Mouse (Mus musculus) testis, adult 2 months (tissue): ENCODE results near the gene Smarcb1.
A peak's percentile ranks its signal among the peaks of the same experiment; 100 is the strongest.

Experiments used
- CTCF ChIP-seq: fragments of 200-500 bp; IDR thresholded peaks from 2 replicates; pipeline ENCODE4 v1.5.1; 2012; ENCODE audit warnings: low read depth, mild to moderate bottlenecking, inconsistent platforms, low read length, moderate library complexity; ENCODE audit not compliant: control insufficient read depth, insufficient read depth, insufficient replicate concordance
- POLR2A ChIP-seq: fragments of 200-500 bp; IDR thresholded peaks from 2 replicates; pipeline ENCODE4 v1.6.1; 2012; ENCODE audit warnings: low read depth, mild to moderate bottlenecking, inconsistent platforms, low read length, moderate library complexity; ENCODE audit not compliant: control insufficient read depth

DNA sequence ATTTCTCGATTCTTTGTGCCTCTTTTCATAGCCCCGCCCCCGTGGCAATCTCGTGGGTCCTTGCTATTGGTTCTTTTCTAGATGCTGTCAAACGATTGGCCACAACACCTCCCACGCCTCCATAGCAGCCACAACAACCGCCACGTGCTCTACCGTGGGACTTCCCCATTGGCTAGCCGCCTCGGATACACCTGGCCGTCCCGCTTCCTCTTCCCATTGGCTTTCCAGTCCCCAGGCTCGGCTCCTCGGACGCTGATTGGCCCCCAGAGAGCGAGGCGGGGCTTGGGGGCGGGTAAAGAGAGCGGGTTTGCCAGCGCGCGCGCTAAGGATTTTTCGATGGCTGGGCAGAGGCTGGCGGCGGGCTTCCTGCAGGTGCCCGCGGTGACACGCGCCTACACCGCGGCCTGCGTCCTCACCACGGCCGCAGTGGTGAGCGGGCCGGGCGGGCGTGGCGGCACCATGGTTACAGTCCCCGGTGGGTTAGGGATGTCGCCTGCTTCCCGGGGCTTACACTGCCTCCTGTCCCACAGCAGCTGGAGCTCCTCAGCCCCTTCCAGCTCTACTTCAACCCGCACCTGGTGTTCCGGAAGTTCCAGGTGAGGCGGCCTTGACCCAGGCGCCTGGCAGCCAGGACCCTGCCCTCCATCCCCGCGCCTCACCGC is 28.2 kb downstream of the Smarcb1 start, which contains the start of gene Derl3:
- TF ChIP-seq POLR2A (peak; percentile 48; the same call in 1 of the 2 replicates), CTCF (no peak)
